Mouse (Mus musculus) natural killer cell, adult 2 months (primary cell): ENCODE data around the gene Plpp3.

ENCODE experiments used
- DNase-seq, 2 experiments: peaks; one replicate each; pipeline ENCODE4 v3.0.0; 2022; ENCODE audit warnings: low spot score in 2 of 2

The Plpp3 gene

GRCm38 (mm10) chr4:105157276-105158168 is at the start of gene Plpp3:
Gene Plpp3 (plus strand): TSS chr4:105157347.
- DNase-seq = peak in 1 of 2 experiments; percentile 4

GRCm38 (mm10) chr4:105107943-105108640 is 49.1 kb upstream of the Plpp3 start:
- no peak for DNase-seq

- DNase-seq = no peak
Measured at GRCm38 (mm10) chr4:105108641-105109198, 48.4 kb upstream of the Plpp3 start.

GRCm38 (mm10) chr4:105109199-105109989 is 47.8 kb upstream of the Plpp3 start, which contains the start of gene Prkaa2:
Gene Prkaa2 (minus strand): TSS chr4:105109890.
- peak in 1 of 2 experiments; percentile 28 for DNase-seq

GRCm38 (mm10) chr4:105109990-105110683 is 47.0 kb upstream of the Plpp3 start:
- no peak for DNase-seq

- no peak for DNase-seq
Measured at GRCm38 (mm10) chr4:105110684-105111035, 46.5 kb upstream of the Plpp3 start.

- no peak for DNase-seq
Measured at GRCm38 (mm10) chr4:105111770-105112169, 45.4 kb upstream of the Plpp3 start.

- DNase-seq = no peak
Measured at GRCm38 (mm10) chr4:105113042-105113441, 44.1 kb upstream of the Plpp3 start.

- no peak for DNase-seq
Measured at GRCm38 (mm10) chr4:105113468-105113867, 43.7 kb upstream of the Plpp3 start.

GRCm38 (mm10) chr4:105121081-105121480 is 36.1 kb upstream of the Plpp3 start:
- DNase-seq = no peak

GRCm38 (mm10) chr4:105122429-105122828 is 34.7 kb upstream of the Plpp3 start:
- no peak for DNase-seq

- no peak for DNase-seq
Measured at GRCm38 (mm10) chr4:105129212-105129611, 27.9 kb upstream of the Plpp3 start.

- DNase-seq = no peak
Measured at GRCm38 (mm10) chr4:105131756-105132314, 25.3 kb upstream of the Plpp3 start.

- no peak for DNase-seq
Measured at GRCm38 (mm10) chr4:105133350-105134050, 23.6 kb upstream of the Plpp3 start.

- DNase-seq = no peak
Measured at GRCm38 (mm10) chr4:105149492-105149891, 7.7 kb upstream of the Plpp3 start.

GRCm38 (mm10) chr4:105151911-105152690 is 5.0 kb upstream of the Plpp3 start:
- peak in 1 of 2 experiments; percentile 49 for DNase-seq

- no peak for DNase-seq
Measured at GRCm38 (mm10) chr4:105153227-105153626, 3.9 kb upstream of the Plpp3 start.

- DNase-seq = no peak
Measured at GRCm38 (mm10) chr4:105156281-105156680, 866 bp upstream of the Plpp3 start.

- DNase-seq = no peak
Measured at GRCm38 (mm10) chr4:105156955-105157275, 232 bp upstream of the Plpp3 start.
